ENCODE assay signal across 8 mouse cellular contexts in genomic region chr7:19092381-19093173, GRCm38 (mm10). TPM values are rescaled to one million over a fixed set of nuclear protein-coding genes. Genes with fewer than 3 reads are reported as not detected.
DNase-seq lines count a peak whose midpoint lies in the region; ATAC-seq lines count a peak whose summit lies in the region.

No protein-coding gene starts in this region.

- WGBS in forebrain, embryonic 10.5 days, result 2% methylated on average over 38 of the region's 38 CpGs
- 5% methylated on average over 38 of the region's 38 CpGs for WGBS in midbrain, embryonic 12.5 days

- peak overlapping the region; percentile 97 for H3K27ac ChIP-seq in forebrain, embryonic 10.5 days
- peak overlapping the region; percentile 74 for H3K27ac ChIP-seq in midbrain, embryonic 12.5 days (replicated peaks)

- H3K4me3 ChIP-seq in forebrain, embryonic 10.5 days, result peak overlapping the region; percentile 87
- H3K4me3 ChIP-seq in midbrain, embryonic 12.5 days, result peak overlapping the region; percentile 72

- H3K27me3 ChIP-seq in forebrain, embryonic 10.5 days (ENCODE audit: poor library complexity, severe bottlenecking), result peaks cover 28% of the 10 kb centered on the region
- peaks cover 35% of the 10 kb centered on the region for H3K27me3 ChIP-seq in midbrain, embryonic 12.5 days

- no peaks in the 10 kb centered on the region for H3K9me3 ChIP-seq in forebrain, embryonic 10.5 days
- no peaks in the 10 kb centered on the region for H3K9me3 ChIP-seq in midbrain, embryonic 12.5 days

- peak overlapping the region; percentile 43; the same call in 1 of the 2 replicates for H3K9ac ChIP-seq in midbrain, embryonic 12.5 days (replicated peaks)

- H3K4me1 ChIP-seq in forebrain, embryonic 10.5 days, result peaks cover 61% of the 10 kb centered on the region
- H3K4me1 ChIP-seq in midbrain, embryonic 12.5 days, result peaks cover 55% of the 10 kb centered on the region

- peaks cover 58% of the 10 kb centered on the region for H3K36me3 ChIP-seq in forebrain, embryonic 10.5 days (replicated peaks)
- peaks cover 33% of the 10 kb centered on the region for H3K36me3 ChIP-seq in midbrain, embryonic 12.5 days

- H3K4me2 ChIP-seq in midbrain, embryonic 12.5 days (replicated peaks), result peak overlapping the region; percentile 98

- ATAC-seq in CD4-positive, CD25-positive, alpha-beta regulatory T cell, adult 4 months, result no peak
- ATAC-seq in midbrain, embryonic 12.5 days (ENCODE audit: low FRiP score, low read depth), result peak; percentile 64
- ATAC-seq in granulocyte monocyte progenitor cell, adult 5-6 weeks (replicated peaks; ENCODE audit: poor library complexity, severe bottlenecking), result no peak

- peak; percentile 43 for DNase-seq in CD4-positive, CD25-positive, alpha-beta regulatory T cell, adult 2 months (ENCODE audit: low read depth, low spot score)
- DNase-seq in ES-CJ7 (ENCODE audit: low read depth, low spot score), result peak; percentile 59
- peak; percentile 83 for DNase-seq in forebrain, embryonic 10.5 days (ENCODE audit: extremely low spot score, low spot score)
- DNase-seq in heart, postnatal 36 days, result peak; percentile 47 to 67
- peak; percentile 76 to 87 for DNase-seq in kidney, postnatal 4 days

- intact Hi-C loops in heart, postnatal 36 days (cut with DNase I), result loop anchor here (1.0 to 2.0 kb wide), 2 partner anchors 14 to 24 kb away; no protein-coding TSS in a partner anchor

RNA-seq across cellular contexts. Expression of gene Six5, which starts 1.8 kb away (rescaled TPM):
- polyA plus RNA-seq in CD4-positive, CD25-positive, alpha-beta regulatory T cell, adult 4 months (2017; shearing (Covaris generic)), result under 1 TPM; 0.46 to 0.83 TPM
- 6.7 and 7.4 TPM in 2 replicates for polyA plus RNA-seq in forebrain, embryonic 10.5 days (2016; fragmentation: Nextera tagmentation; extraction: Ambion mirVana)
- 10 to 100 TPM in 1 of 2 experiments, 1 to 10 TPM in 1; 7.2 to 10.2 TPM for total RNA-seq in heart, postnatal 36 days (2021)
- 7.4 and 7.9 TPM in 2 replicates for polyA plus RNA-seq in midbrain, embryonic 12.5 days (2016; fragmentation: Nextera tagmentation; extraction: Ambion mirVana)
- 4.0 and 8.1 TPM in 2 replicates for total RNA-seq in granulocyte monocyte progenitor cell, adult 5-6 weeks (2014; fragmentation: Nextera tagmentation)
- total RNA-seq in granulocyte monocyte progenitor cell, adult 5-6 weeks (2017), result 1.6 and 2.7 TPM in 2 replicates

RNA-seq across cellular contexts. Expression of gene Dmpk, which starts 8.9 kb away (rescaled TPM):
- polyA plus RNA-seq in CD4-positive, CD25-positive, alpha-beta regulatory T cell, adult 4 months (2017; shearing (Covaris generic)), result under 1 TPM in 1 of 2 experiments, not detected in 1; 0.44 TPM
- 8.3 and 9.1 TPM in 2 replicates for polyA plus RNA-seq in forebrain, embryonic 10.5 days (2016; fragmentation: Nextera tagmentation; extraction: Ambion mirVana)
- 100 to 1,000 TPM; 512 to 563 TPM for total RNA-seq in heart, postnatal 36 days (2021)
- 11.2 and 11.7 TPM in 2 replicates for polyA plus RNA-seq in midbrain, embryonic 12.5 days (2016; fragmentation: Nextera tagmentation; extraction: Ambion mirVana)
- total RNA-seq in granulocyte monocyte progenitor cell, adult 5-6 weeks (2014; fragmentation: Nextera tagmentation), result 0.32 TPM in 1 of 2 replicates, not detected in the other
- 1.0 TPM in 1 of 2 replicates, not detected in the other for total RNA-seq in granulocyte monocyte progenitor cell, adult 5-6 weeks (2017)

RNA-seq across cellular contexts. Expression of gene Dmwd, which starts 16.6 kb away (rescaled TPM):
- polyA plus RNA-seq in CD4-positive, CD25-positive, alpha-beta regulatory T cell, adult 4 months (2017; shearing (Covaris generic)), result not detected
- 14.4 and 16.3 TPM in 2 replicates for polyA plus RNA-seq in forebrain, embryonic 10.5 days (2016; fragmentation: Nextera tagmentation; extraction: Ambion mirVana)
- 10 to 100 TPM; 48.8 to 52.4 TPM for total RNA-seq in heart, postnatal 36 days (2021)
- 20.8 and 21.0 TPM in 2 replicates for polyA plus RNA-seq in midbrain, embryonic 12.5 days (2016; fragmentation: Nextera tagmentation; extraction: Ambion mirVana)
- total RNA-seq in granulocyte monocyte progenitor cell, adult 5-6 weeks (2014; fragmentation: Nextera tagmentation), result 2.2 and 4.9 TPM in 2 replicates
- total RNA-seq in granulocyte monocyte progenitor cell, adult 5-6 weeks (2017), result 0.99 and 3.4 TPM in 2 replicates

RNA-seq across cellular contexts. Expression of gene Gm4969, which starts 25.6 kb away (rescaled TPM):
- not detected for polyA plus RNA-seq in CD4-positive, CD25-positive, alpha-beta regulatory T cell, adult 4 months (2017; shearing (Covaris generic))
- polyA plus RNA-seq in forebrain, embryonic 10.5 days (2016; fragmentation: Nextera tagmentation; extraction: Ambion mirVana), result 0.81 and 1.1 TPM in 2 replicates
- total RNA-seq in heart, postnatal 36 days (2021), result not detected
- polyA plus RNA-seq in midbrain, embryonic 12.5 days (2016; fragmentation: Nextera tagmentation; extraction: Ambion mirVana), result 1.1 and 1.3 TPM in 2 replicates
- 0.71 TPM in 1 of 2 replicates, not detected in the other for total RNA-seq in granulocyte monocyte progenitor cell, adult 5-6 weeks (2014; fragmentation: Nextera tagmentation)
- 0.05 TPM in 1 of 2 replicates, not detected in the other for total RNA-seq in granulocyte monocyte progenitor cell, adult 5-6 weeks (2017)

RNA-seq across cellular contexts. Expression of gene Fbxo46, which starts 27.1 kb away (rescaled TPM):
- polyA plus RNA-seq in CD4-positive, CD25-positive, alpha-beta regulatory T cell, adult 4 months (2017; shearing (Covaris generic)), result 10 to 100 TPM; 23.1 to 29.0 TPM
- polyA plus RNA-seq in forebrain, embryonic 10.5 days (2016; fragmentation: Nextera tagmentation; extraction: Ambion mirVana), result 17.8 and 18.4 TPM in 2 replicates
- total RNA-seq in heart, postnatal 36 days (2021), result 1 to 10 TPM; 4.6 to 5.3 TPM
- 20.6 and 21.9 TPM in 2 replicates for polyA plus RNA-seq in midbrain, embryonic 12.5 days (2016; fragmentation: Nextera tagmentation; extraction: Ambion mirVana)
- total RNA-seq in granulocyte monocyte progenitor cell, adult 5-6 weeks (2014; fragmentation: Nextera tagmentation), result 3.1 and 4.9 TPM in 2 replicates
- 4.7 and 5.4 TPM in 2 replicates for total RNA-seq in granulocyte monocyte progenitor cell, adult 5-6 weeks (2017)

Comparison
In these comparisons a context has a peak if more than half of its experiments do, and no peak if none do; other contexts are left out.
1. RNA of gene Dmwd, which starts 16.6 kb away (polyA plus RNA-seq): 20.8 to 21.0 TPM in midbrain, embryonic 12.5 days and 14.4 to 16.3 TPM in forebrain, embryonic 10.5 days; not detected in CD4-positive, CD25-positive, alpha-beta regulatory T cell, adult 4 months; every median in the first group is over 10 times any median in the second.
2. Peak in every context shown above with its lines, with median percentiles within 50 percentile points of each other: DNase-seq.